Mouse (Mus musculus) cortical plate, adult 2 months (tissue): Measurements from ENCODE around the gene Rhof. TPM values are rescaled to one million over a fixed set of nuclear protein-coding genes. Genes with fewer than 3 reads are reported as not detected.
A peak's percentile ranks its signal among the peaks of the same experiment; 100 is the strongest.

Experiments
- H3K27ac ChIP-seq: fragments of 200-500 bp; 2 replicates; pipeline ENCODE4 v1.5.1; 2012; ENCODE audit warnings: low read length, control low read depth, inconsistent platforms; ENCODE audit not compliant: insufficient read depth
- H3K4me1 ChIP-seq: fragments of 200-500 bp; 2 replicates; pipeline ENCODE4 v1.6.1; 2011; ENCODE audit warnings: low read length; ENCODE audit not compliant: control insufficient read depth, insufficient read depth
- H3K4me3 ChIP-seq: fragments of 200-500 bp; 2 replicates; pipeline ENCODE4 v1.5.1; 2011; ENCODE audit warnings: mild to moderate bottlenecking, low read length, control low read depth; ENCODE audit not compliant: insufficient read depth
- CTCF ChIP-seq: fragments of 200-500 bp; IDR thresholded peaks from 2 replicates; pipeline ENCODE4 v1.5.1; 2011; ENCODE audit warnings: mild to moderate bottlenecking, control low read depth, low read length; ENCODE audit not compliant: insufficient read depth; ENCODE audit errors: extremely low read depth
- POLR2A ChIP-seq: fragments of 200-500 bp; IDR thresholded peaks from 2 replicates; pipeline ENCODE4 v1.6.1; 2011; ENCODE audit warnings: mild to moderate bottlenecking, low read length, control low read depth; ENCODE audit not compliant: insufficient read depth; ENCODE audit errors: extremely low read depth
- polyA plus RNA-seq: library from polyadenylated mRNA; depleted of rRNA; stranded (reverse); fragments of >200 nt; gene quantifications from 2 replicates; pipeline ENCODE4 v1.2.3, GENCODE M21; 2012

Rhof gene
- polyA plus RNA-seq, 1 experiment: 47.4 TPM

- H3K4me1 ChIP-seq: peaks cover 4% of the 10 kb centered on the region
- TF ChIP-seq POLR2A (no peak), CTCF (no peak)
- no peak overlapping the region for H3K27ac ChIP-seq
- H3K4me3 ChIP-seq: peak overlapping the region; percentile 93; the same call in 1 of the 2 replicates
Observed at GRCm38 (mm10) chr5:123130030-123130813, 2.3 kb downstream of the Rhof start.

- Histone ChIP-seq H3K27ac (no peak overlapping the region), H3K4me1 (peaks cover 2% of the 10 kb centered on the region), H3K4me3 (no peak overlapping the region)
- no peak for TF ChIP-seq CTCF
- no peak for TF ChIP-seq POLR2A
Observed at GRCm38 (mm10) chr5:123129170-123129757, 3.2 kb downstream of the Rhof start.

- H3K4me3 ChIP-seq: no peak overlapping the region
- H3K27ac ChIP-seq: no peak overlapping the region
- H3K4me1 ChIP-seq: peaks cover 2% of the 10 kb centered on the region
- TF ChIP-seq POLR2A (no peak), CTCF (no peak)
Observed at GRCm38 (mm10) chr5:123128426-123129169, 3.9 kb downstream of the Rhof start.

- Histone ChIP-seq H3K4me1 (peaks cover 2% of the 10 kb centered on the region), H3K27ac (no peak overlapping the region), H3K4me3 (no peak overlapping the region)
- TF ChIP-seq CTCF (no peak), POLR2A (no peak)
Observed at GRCm38 (mm10) chr5:123127031-123127430, 5.5 kb downstream of the Rhof start.

- TF ChIP-seq CTCF (no peak), POLR2A (no peak)
- Histone ChIP-seq H3K4me1 (peaks cover 2% of the 10 kb centered on the region), H3K27ac (no peak overlapping the region), H3K4me3 (no peak overlapping the region)
Observed at GRCm38 (mm10) chr5:123125638-123126406, 6.7 kb downstream of the Rhof start.

- H3K4me3 ChIP-seq: no peak overlapping the region
- no peak for TF ChIP-seq CTCF
- TF ChIP-seq POLR2A: no peak
- no peaks in the 10 kb centered on the region; the same call in 1 of the 2 replicates for H3K4me1 ChIP-seq
- H3K27ac ChIP-seq: no peak overlapping the region
Observed at GRCm38 (mm10) chr5:123125105-123125504, 7.4 kb downstream of the Rhof start.

- no peak overlapping the region for H3K27ac ChIP-seq
- H3K4me3 ChIP-seq: no peak overlapping the region
- H3K4me1 ChIP-seq: no peaks in the 10 kb centered on the region
- TF ChIP-seq POLR2A (no peak), CTCF (peak; percentile 34; the same call in 1 of the 2 replicates)
Observed at GRCm38 (mm10) chr5:123122181-123122580, 10.3 kb downstream of the Rhof start.

GRCm38 (mm10) chr5:123120624-123121215, 11.8 kb downstream of the Rhof start:
- H3K27ac ChIP-seq: no peak overlapping the region
- TF ChIP-seq POLR2A: no peak
- no peak for TF ChIP-seq CTCF
- no peak overlapping the region for H3K4me3 ChIP-seq
- H3K4me1 ChIP-seq: no peaks in the 10 kb centered on the region

- Histone ChIP-seq H3K27ac (no peak overlapping the region), H3K4me1 (no peaks in the 10 kb centered on the region), H3K4me3 (no peak overlapping the region)
- TF ChIP-seq CTCF: no peak
- TF ChIP-seq POLR2A: no peak
Observed at GRCm38 (mm10) chr5:123118826-123119225, 13.7 kb downstream of the Rhof start.
